10 mouse cellular contexts compared by ENCODE assay signal in the genomic region with DNA sequence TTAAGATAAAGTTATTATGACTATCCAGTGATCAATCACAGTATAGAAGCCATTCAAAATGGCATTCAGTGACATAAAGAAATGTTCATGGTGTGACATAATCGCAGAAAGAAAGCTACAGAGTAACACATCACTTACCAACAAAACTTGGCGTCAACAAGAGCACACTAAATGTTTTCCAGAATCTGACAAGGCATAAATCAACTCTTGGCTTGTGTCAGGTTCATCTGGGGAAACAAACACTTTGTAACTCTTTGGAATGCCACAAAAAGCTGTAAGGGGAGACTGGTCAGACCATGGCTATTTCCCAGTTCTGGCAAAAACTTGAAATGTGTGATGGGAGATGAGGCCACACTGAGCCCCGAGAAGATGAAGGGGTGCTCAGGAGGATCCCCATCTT. TPM values are rescaled to one million over a fixed set of nuclear protein-coding genes. Genes with fewer than 3 reads are reported as not detected.
DNase-seq lines count a peak whose midpoint lies in the region; ATAC-seq and TF ChIP-seq lines count a peak whose summit lies in the region.
"Had no signal": no experiment of that assay in that cellular context is flagged by ENCODE, and none has a peak within 500 bp of the region (broad histone marks: within the 10 kb centered on the region; RNA-seq: fewer than 3 reads in every experiment).

No protein-coding gene starts in this region.

- no peaks in the 10 kb centered on the region for H3K36me3 ChIP-seq in embryonic facial prominence, embryonic 15.5 days
- no peaks in the 10 kb centered on the region for H3K36me3 ChIP-seq in embryonic facial prominence, embryonic 10.5 days (replicated peaks)
- no peaks in the 10 kb centered on the region for H3K36me3 ChIP-seq in kidney, adult 2 months (ENCODE audit: control insufficient read depth, insufficient read depth, low read length)
- no peaks in the 10 kb centered on the region for H3K36me3 ChIP-seq in lung, embryonic 15.5 days
- H3K36me3 ChIP-seq in neural tube, embryonic 15.5 days = no peaks in the 10 kb centered on the region
- H3K36me3 ChIP-seq: midbrain, embryonic 10.5 days had no signal

- no peak for TF ChIP-seq CTCF in kidney, adult 2 months (conservative IDR thresholded peaks at IDR 0.05; ENCODE audit: insufficient read depth, insufficient read length, low read depth, low read length)
- TF ChIP-seq CTCF in lung, adult 2 months (IDR thresholded peaks at IDR 0.05; ENCODE audit: insufficient read depth, low read length) = no peak

- no peak overlapping the region for H3K9ac ChIP-seq in embryonic facial prominence, embryonic 15.5 days
- H3K9ac ChIP-seq in lung, embryonic 15.5 days = no peak overlapping the region
- H3K9ac ChIP-seq in neural tube, embryonic 15.5 days (replicated peaks) = no peak overlapping the region

- no peak overlapping the region for H3K4me2 ChIP-seq in embryonic facial prominence, embryonic 15.5 days (replicated peaks)
- no peak overlapping the region for H3K4me2 ChIP-seq in lung, embryonic 15.5 days
- H3K4me2 ChIP-seq in neural tube, embryonic 15.5 days = no peak overlapping the region

- no peak for TF ChIP-seq POLR2A in kidney, adult 2 months (IDR thresholded peaks at IDR 0.05; ENCODE audit: low read depth, low read length)
- no peak for TF ChIP-seq POLR2A in lung, adult 2 months (IDR thresholded peaks at IDR 0.05; ENCODE audit: borderline replicate concordance, extremely low read depth, low read depth, low read length)

- no peaks in the 10 kb centered on the region for H3K27me3 ChIP-seq in embryonic facial prominence, embryonic 15.5 days
- H3K27me3 ChIP-seq in embryonic facial prominence, embryonic 10.5 days (replicated peaks; ENCODE audit: low read depth, poor library complexity, severe bottlenecking) = no peaks in the 10 kb centered on the region
- H3K27me3 ChIP-seq in kidney, adult 2 months (replicated peaks; ENCODE audit: control insufficient read depth, insufficient read depth, low read length) = no peaks in the 10 kb centered on the region
- no peaks in the 10 kb centered on the region for H3K27me3 ChIP-seq in lung, embryonic 15.5 days
- H3K27me3 ChIP-seq in neural tube, embryonic 15.5 days (replicated peaks) = no peaks in the 10 kb centered on the region

- H3K4me3 ChIP-seq in embryonic facial prominence, embryonic 15.5 days (replicated peaks) = no peak overlapping the region
- H3K4me3 ChIP-seq in embryonic facial prominence, embryonic 10.5 days = no peak overlapping the region
- no peak overlapping the region for H3K4me3 ChIP-seq in kidney, adult 2 months (ENCODE audit: insufficient read depth, low read depth, low read length)
- H3K4me3 ChIP-seq in lung, embryonic 15.5 days = no peak overlapping the region
- no peak overlapping the region for H3K4me3 ChIP-seq in lung, adult 2 months (replicated peaks; ENCODE audit: extremely low read depth, low read depth, low read length)
- no peak overlapping the region for H3K4me3 ChIP-seq in neural tube, embryonic 15.5 days (replicated peaks)
- H3K4me3 ChIP-seq: midbrain, embryonic 10.5 days had no signal

- 85% methylated on average over 3 of the region's 3 CpGs for WGBS in embryonic facial prominence, embryonic 15.5 days
- 91% methylated on average over 3 of the region's 3 CpGs for WGBS in embryonic facial prominence, embryonic 10.5 days
- WGBS in kidney, adult 2 months = 67% methylated on average over 3 of the region's 3 CpGs
- 62% methylated on average over 3 of the region's 3 CpGs for WGBS in lung, embryonic 15.5 days
- 55% methylated on average over 3 of the region's 3 CpGs for WGBS in lung, adult 2 months
- 73% methylated on average over 3 of the region's 3 CpGs for WGBS in neural tube, embryonic 15.5 days

- ATAC-seq in embryonic facial prominence, embryonic 15.5 days (ENCODE audit: insufficient number of reproducible peaks, low FRiP score, low TSS enrichment, low read depth) = no peak
- ATAC-seq in lung, embryonic 15.5 days (ENCODE audit: borderline replicate concordance, extremely low read depth, low FRiP score, low TSS enrichment) = no peak
- no peak for ATAC-seq in neural tube, embryonic 15.5 days (ENCODE audit: low FRiP score)

- H3K9me3 ChIP-seq in embryonic facial prominence, embryonic 15.5 days (replicated peaks) = no peaks in the 10 kb centered on the region; the same call in 1 of the 2 replicates
- H3K9me3 ChIP-seq in embryonic facial prominence, embryonic 10.5 days = peaks cover 9% of the 10 kb centered on the region; the same call in 1 of the 2 replicates
- no peaks in the 10 kb centered on the region for H3K9me3 ChIP-seq in lung, embryonic 15.5 days
- no peaks in the 10 kb centered on the region for H3K9me3 ChIP-seq in neural tube, embryonic 15.5 days (replicated peaks)

- peak overlapping the region; percentile 48; the same call in 1 of the 2 replicates for H3K27ac ChIP-seq in embryonic facial prominence, embryonic 15.5 days (replicated peaks)
- H3K27ac ChIP-seq in embryonic facial prominence, embryonic 10.5 days (replicated peaks) = no peak overlapping the region
- H3K27ac ChIP-seq in kidney, adult 2 months (ENCODE audit: insufficient read depth, low read depth, low read length) = 0 out of 2 replicates have a peak overlapping the region, but pooled peaks have one; percentile 14
- H3K27ac ChIP-seq in lung, embryonic 15.5 days = peak overlapping the region; percentile 84
- peak overlapping the region; percentile 61; the same call in 1 of the 2 replicates for H3K27ac ChIP-seq in neural tube, embryonic 15.5 days (replicated peaks)
- H3K27ac ChIP-seq: midbrain, embryonic 10.5 days had no signal

- no peak for DNase-seq in embryonic facial prominence, embryonic 10.5 days (ENCODE audit: low spot score)
- DNase-seq in kidney, adult 2 months = no peak
- no peak for DNase-seq in kidney, adult 11 months
- DNase-seq in lung, adult 2 months = no peak
- DNase-seq in ovary, postnatal 36 days (ENCODE audit: low spot score) = no peak
- DNase-seq: liver had no signal

- H3K4me1 ChIP-seq in embryonic facial prominence, embryonic 15.5 days = peaks cover 11% of the 10 kb centered on the region
- no peaks in the 10 kb centered on the region for H3K4me1 ChIP-seq in embryonic facial prominence, embryonic 10.5 days
- H3K4me1 ChIP-seq in kidney, adult 2 months (ENCODE audit: control insufficient read depth, insufficient read depth, low read length) = no peaks in the 10 kb centered on the region
- H3K4me1 ChIP-seq in lung, embryonic 15.5 days = peaks cover 41% of the 10 kb centered on the region
- peaks cover 2% of the 10 kb centered on the region; the same call in 1 of the 2 replicates for H3K4me1 ChIP-seq in lung, adult 2 months (ENCODE audit: control insufficient read depth, insufficient read depth, low read length)
- H3K4me1 ChIP-seq in neural tube, embryonic 15.5 days = peaks cover 10% of the 10 kb centered on the region
- H3K4me1 ChIP-seq: midbrain, embryonic 10.5 days had no signal

RNA-seq across cellular contexts. Expression of a gene that starts 36.8 kb away (rescaled TPM):
- 2.6 and 2.8 TPM in 2 replicates for polyA plus RNA-seq in embryonic facial prominence, embryonic 15.5 days (2015; fragmentation: Nextera tagmentation; extraction: Ambion mirVana)
- polyA plus RNA-seq in embryonic facial prominence, embryonic 10.5 days (2016; fragmentation: Nextera tagmentation; extraction: Ambion mirVana) = 0.53 and 0.82 TPM in 2 replicates
- 0.54 and 0.64 TPM in 2 replicates for polyA plus RNA-seq in kidney, adult 2 months (2012; rRNA removed)
- polyA plus RNA-seq in lung, embryonic 15.5 days (2015; fragmentation: Nextera tagmentation; extraction: Ambion mirVana) = 0.93 and 1.3 TPM in 2 replicates
- polyA plus RNA-seq in lung, adult 2 months (2012; rRNA removed) = 3.7 and 4.8 TPM in 2 replicates
- 2.4 and 3.1 TPM in 2 replicates for polyA plus RNA-seq in neural tube, embryonic 15.5 days (2015; fragmentation: Nextera tagmentation; extraction: Ambion mirVana)
